Mouse (Mus musculus): ENCODE measurements around the gene Slc12a5. TPM values are rescaled to one million over a fixed set of nuclear protein-coding genes. Genes with fewer than 3 reads are reported as not detected.

Slc12a5 gene
- polyA plus RNA-seq, 1 experiment from 2014 or later: 52.7 TPM

GRCm38 (mm10) chr2:165001958-165002357 lies 41.4 kb downstream of the Slc12a5 start:
- Histone ChIP-seq H3K36me3 (ENCODE audit: control insufficient read depth, insufficient read depth, low read length) (peaks cover 47% of the 10 kb centered on the region), H3K27me3 (replicated peaks; ENCODE audit: control insufficient read depth, insufficient read depth, low read length) (no peaks in the 10 kb centered on the region), H3K4me2 (ENCODE audit: low read length) (no peak overlapping the region), H3K27ac (ENCODE audit: low read depth, low read length) (no peak overlapping the region), H3K4me1 (ENCODE audit: control insufficient read depth, insufficient read depth, low read depth, low read length) (peaks cover 14% of the 10 kb centered on the region), H3K9me3 (ENCODE audit: control insufficient read depth, low read length) (no peaks in the 10 kb centered on the region), H3K4me3 (ENCODE audit: low read length) (no peak overlapping the region), H3K9ac (ENCODE audit: low read depth, low read length) (no peak overlapping the region)
- ATAC-seq: no peak
- WGBS: 89% methylated on average over 13 of the region's 13 CpGs

- no peak overlapping the region for H3K4me2 ChIP-seq (ENCODE audit: low read length)
- no peak overlapping the region for H3K4me3 ChIP-seq (ENCODE audit: low read length)
- H3K27ac ChIP-seq (ENCODE audit: low read depth, low read length): no peak overlapping the region
- WGBS: 69% methylated on average over 3 of the region's 3 CpGs
- H3K36me3 ChIP-seq (ENCODE audit: control insufficient read depth, insufficient read depth, low read length): peaks cover 58% of the 10 kb centered on the region
- no peak for ATAC-seq
- no peaks in the 10 kb centered on the region for H3K27me3 ChIP-seq (replicated peaks; ENCODE audit: control insufficient read depth, insufficient read depth, low read length)
- no peak overlapping the region for H3K9ac ChIP-seq (ENCODE audit: low read depth, low read length)
- H3K4me1 ChIP-seq (ENCODE audit: control insufficient read depth, insufficient read depth, low read depth, low read length): peaks cover 4% of the 10 kb centered on the region
- no peaks in the 10 kb centered on the region for H3K9me3 ChIP-seq (ENCODE audit: control insufficient read depth, low read length)
Measured at GRCm38 (mm10) chr2:165003108-165003507, 42.5 kb downstream of the Slc12a5 start.

- WGBS: 86% methylated on average over 10 of the region's 10 CpGs
- ATAC-seq: no peak
- Histone ChIP-seq H3K9ac (ENCODE audit: low read depth, low read length) (no peak overlapping the region), H3K4me3 (ENCODE audit: low read length) (no peak overlapping the region), H3K36me3 (ENCODE audit: control insufficient read depth, insufficient read depth, low read length) (peaks cover 67% of the 10 kb centered on the region), H3K4me1 (ENCODE audit: control insufficient read depth, insufficient read depth, low read depth, low read length) (no peaks in the 10 kb centered on the region), H3K9me3 (ENCODE audit: control insufficient read depth, low read length) (no peaks in the 10 kb centered on the region), H3K27me3 (replicated peaks; ENCODE audit: control insufficient read depth, insufficient read depth, low read length) (no peaks in the 10 kb centered on the region), H3K27ac (ENCODE audit: low read depth, low read length) (no peak overlapping the region), H3K4me2 (ENCODE audit: low read length) (no peak overlapping the region)
Measured at GRCm38 (mm10) chr2:165004237-165004636, 43.6 kb downstream of the Slc12a5 start.

- WGBS: 94% methylated on average over 4 of the region's 4 CpGs
Measured at GRCm38 (mm10) chr2:165006813-165007212, 46.2 kb downstream of the Slc12a5 start.

GRCm38 (mm10) chr2:165007986-165008385 lies 47.4 kb downstream of the Slc12a5 start:
- WGBS: 100% methylated on average over 1 of the region's 1 CpGs

More at GRCm38 (mm10) chr2:165006813-165007212, 46.2 kb downstream of the Slc12a5 start:
- H3K36me3 ChIP-seq (ENCODE audit: control insufficient read depth, insufficient read depth, low read length): peaks cover 81% of the 10 kb centered on the region
- H3K27me3 ChIP-seq (replicated peaks; ENCODE audit: control insufficient read depth, insufficient read depth, low read length): no peaks in the 10 kb centered on the region
- no peak overlapping the region for H3K9ac ChIP-seq (ENCODE audit: low read depth, low read length)
- no peak overlapping the region for H3K4me3 ChIP-seq (ENCODE audit: low read length)
- H3K27ac ChIP-seq (ENCODE audit: low read depth, low read length): no peak overlapping the region
- ATAC-seq: no peak
- H3K4me1 ChIP-seq (ENCODE audit: control insufficient read depth, insufficient read depth, low read depth, low read length): no peaks in the 10 kb centered on the region
- H3K4me2 ChIP-seq (ENCODE audit: low read length): no peak overlapping the region
- H3K9me3 ChIP-seq (ENCODE audit: control insufficient read depth, low read length): no peaks in the 10 kb centered on the region

GRCm38 (mm10) chr2:165009161-165009560 lies 48.6 kb downstream of the Slc12a5 start:
- 97% methylated on average over 14 of the region's 14 CpGs for WGBS
- no peak overlapping the region for H3K27ac ChIP-seq (ENCODE audit: low read depth, low read length)
- no peak for ATAC-seq

More at GRCm38 (mm10) chr2:165007986-165008385, 47.4 kb downstream of the Slc12a5 start:
- no peak overlapping the region for H3K9ac ChIP-seq (ENCODE audit: low read depth, low read length)
- H3K4me1 ChIP-seq (ENCODE audit: control insufficient read depth, insufficient read depth, low read depth, low read length): no peaks in the 10 kb centered on the region
- H3K4me2 ChIP-seq (ENCODE audit: low read length): no peak overlapping the region
- no peak overlapping the region for H3K4me3 ChIP-seq (ENCODE audit: low read length)
- H3K36me3 ChIP-seq (ENCODE audit: control insufficient read depth, insufficient read depth, low read length): peaks cover 76% of the 10 kb centered on the region
- H3K27ac ChIP-seq (ENCODE audit: low read depth, low read length): no peak overlapping the region
- no peaks in the 10 kb centered on the region for H3K9me3 ChIP-seq (ENCODE audit: control insufficient read depth, low read length)
- H3K27me3 ChIP-seq (replicated peaks; ENCODE audit: control insufficient read depth, insufficient read depth, low read length): no peaks in the 10 kb centered on the region
- ATAC-seq: no peak

GRCm38 (mm10) chr2:165009581-165009980 lies 49.0 kb downstream of the Slc12a5 start:
- no peak overlapping the region for H3K9ac ChIP-seq (ENCODE audit: low read depth, low read length)
- H3K4me2 ChIP-seq (ENCODE audit: low read length): no peak overlapping the region
- no peak for ATAC-seq
- no peaks in the 10 kb centered on the region for H3K4me1 ChIP-seq (ENCODE audit: control insufficient read depth, insufficient read depth, low read depth, low read length)
- H3K36me3 ChIP-seq (ENCODE audit: control insufficient read depth, insufficient read depth, low read length): peaks cover 66% of the 10 kb centered on the region
- no peaks in the 10 kb centered on the region for H3K27me3 ChIP-seq (replicated peaks; ENCODE audit: control insufficient read depth, insufficient read depth, low read length)
- 85% methylated on average over 2 of the region's 2 CpGs for WGBS
- H3K9me3 ChIP-seq (ENCODE audit: control insufficient read depth, low read length): no peaks in the 10 kb centered on the region
- H3K27ac ChIP-seq (ENCODE audit: low read depth, low read length): no peak overlapping the region
- no peak overlapping the region for H3K4me3 ChIP-seq (ENCODE audit: low read length)

More at GRCm38 (mm10) chr2:165009161-165009560, 48.6 kb downstream of the Slc12a5 start:
- Histone ChIP-seq H3K9me3 (ENCODE audit: control insufficient read depth, low read length) (no peaks in the 10 kb centered on the region), H3K4me3 (ENCODE audit: low read length) (no peak overlapping the region), H3K27me3 (replicated peaks; ENCODE audit: control insufficient read depth, insufficient read depth, low read length) (no peaks in the 10 kb centered on the region), H3K4me1 (ENCODE audit: control insufficient read depth, insufficient read depth, low read depth, low read length) (no peaks in the 10 kb centered on the region), H3K9ac (ENCODE audit: low read depth, low read length) (no peak overlapping the region), H3K36me3 (ENCODE audit: control insufficient read depth, insufficient read depth, low read length) (peaks cover 66% of the 10 kb centered on the region), H3K4me2 (ENCODE audit: low read length) (no peak overlapping the region)

GRCm38 (mm10) chr2:165010351-165010750 lies 49.7 kb downstream of the Slc12a5 start:
- H3K27ac ChIP-seq (ENCODE audit: low read depth, low read length): no peak overlapping the region
- H3K4me1 ChIP-seq (ENCODE audit: control insufficient read depth, insufficient read depth, low read depth, low read length): no peaks in the 10 kb centered on the region
- no peak overlapping the region for H3K4me3 ChIP-seq (ENCODE audit: low read length)
- H3K9me3 ChIP-seq (ENCODE audit: control insufficient read depth, low read length): no peaks in the 10 kb centered on the region
- H3K9ac ChIP-seq (ENCODE audit: low read depth, low read length): no peak overlapping the region
- peaks cover 60% of the 10 kb centered on the region for H3K36me3 ChIP-seq (ENCODE audit: control insufficient read depth, insufficient read depth, low read length)
- no peak overlapping the region for H3K4me2 ChIP-seq (ENCODE audit: low read length)
- H3K27me3 ChIP-seq (replicated peaks; ENCODE audit: control insufficient read depth, insufficient read depth, low read length): no peaks in the 10 kb centered on the region
- ATAC-seq: no peak
- 92% methylated on average over 10 of the region's 10 CpGs for WGBS

- Histone ChIP-seq H3K4me3 (ENCODE audit: low read length) (no peak overlapping the region), H3K27me3 (replicated peaks; ENCODE audit: control insufficient read depth, insufficient read depth, low read length) (no peaks in the 10 kb centered on the region), H3K4me2 (ENCODE audit: low read length) (no peak overlapping the region), H3K4me1 (ENCODE audit: control insufficient read depth, insufficient read depth, low read depth, low read length) (no peaks in the 10 kb centered on the region), H3K9me3 (ENCODE audit: control insufficient read depth, low read length) (no peaks in the 10 kb centered on the region), H3K36me3 (ENCODE audit: control insufficient read depth, insufficient read depth, low read length) (peaks cover 25% of the 10 kb centered on the region), H3K9ac (ENCODE audit: low read depth, low read length) (no peak overlapping the region), H3K27ac (ENCODE audit: low read depth, low read length) (no peak overlapping the region)
- no peak for ATAC-seq
- 92% methylated on average over 5 of the region's 5 CpGs for WGBS
Measured at GRCm38 (mm10) chr2:165014935-165015334, 54.3 kb downstream of the Slc12a5 start.

- H3K4me3 ChIP-seq (ENCODE audit: low read length): no peak overlapping the region
- no peaks in the 10 kb centered on the region; the same call in 1 of the 2 replicates for H3K36me3 ChIP-seq (ENCODE audit: control insufficient read depth, insufficient read depth, low read length)
- no peak overlapping the region for H3K4me2 ChIP-seq (ENCODE audit: low read length)
- H3K27ac ChIP-seq (ENCODE audit: low read depth, low read length): no peak overlapping the region
- no peaks in the 10 kb centered on the region for H3K4me1 ChIP-seq (ENCODE audit: control insufficient read depth, insufficient read depth, low read depth, low read length)
- 73% methylated on average over 3 of the region's 3 CpGs for WGBS
- no peaks in the 10 kb centered on the region for H3K27me3 ChIP-seq (replicated peaks; ENCODE audit: control insufficient read depth, insufficient read depth, low read length)
- H3K9me3 ChIP-seq (ENCODE audit: control insufficient read depth, low read length): no peaks in the 10 kb centered on the region
- H3K9ac ChIP-seq (ENCODE audit: low read depth, low read length): no peak overlapping the region
- no peak for ATAC-seq
Measured at GRCm38 (mm10) chr2:165020490-165020889, 59.9 kb downstream of the Slc12a5 start.
